ENCODE assay signal across 8 mouse cellular contexts in the genomic region with DNA sequence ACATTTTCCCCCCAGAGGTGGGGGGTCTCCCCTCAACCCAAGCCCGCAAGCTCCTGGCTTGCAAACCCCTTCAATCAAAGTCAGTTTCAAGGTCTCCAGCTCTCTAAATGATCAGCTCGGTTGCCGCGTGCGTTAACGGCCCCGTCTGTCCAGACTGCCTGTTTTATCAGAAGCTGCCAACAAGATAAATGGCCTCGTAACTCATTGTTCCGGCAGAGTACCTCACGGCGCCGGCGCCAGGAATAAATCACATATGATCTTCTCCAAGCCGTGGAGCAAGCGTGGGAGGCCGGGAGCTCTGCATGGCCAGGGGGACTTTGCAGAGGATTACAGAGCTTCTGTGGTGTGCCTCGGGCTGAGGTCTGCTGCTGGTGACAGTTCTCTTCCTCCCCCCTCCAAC.
DNase-seq lines count a peak whose midpoint lies in the region; ATAC-seq lines count a peak whose summit lies in the region.

No protein-coding gene starts in this region.

- no peak overlapping the region for H3K4me3 ChIP-seq in kidney, embryonic 15.5 days (replicated peaks)
- H3K4me3 ChIP-seq in midbrain, embryonic 16.5 days (ENCODE audit: low read depth, low read length) = no peak overlapping the region

- 2% methylated on average over 17 of the region's 17 CpGs for WGBS in kidney, embryonic 15.5 days
- WGBS in midbrain, embryonic 16.5 days = 22% methylated on average over 17 of the region's 17 CpGs

- peaks cover 10% of the 10 kb centered on the region; the same call in 1 of the 2 replicates for H3K27me3 ChIP-seq in kidney, embryonic 15.5 days
- no peaks in the 10 kb centered on the region for H3K27me3 ChIP-seq in midbrain, embryonic 16.5 days (ENCODE audit: control insufficient read depth, insufficient read depth, low read depth, low read length)

- no peaks in the 10 kb centered on the region for H3K9me3 ChIP-seq in kidney, embryonic 15.5 days (replicated peaks)
- no peaks in the 10 kb centered on the region for H3K9me3 ChIP-seq in midbrain, embryonic 16.5 days (replicated peaks; ENCODE audit: control insufficient read depth, low read length, poor library complexity, severe bottlenecking)

- no peak overlapping the region for H3K9ac ChIP-seq in kidney, embryonic 15.5 days
- H3K9ac ChIP-seq in midbrain, embryonic 16.5 days (ENCODE audit: low read depth, low read length) = peak overlapping the region; percentile 32; the same call in 1 of the 2 replicates

- ATAC-seq in kidney, embryonic 15.5 days (replicated peaks; ENCODE audit: low FRiP score) = peak; percentile 50
- ATAC-seq in midbrain, embryonic 16.5 days = no peak

- intact Hi-C loops in heart, postnatal 14 days (cut with DNase I) = loop anchor here (5.0 kb wide), 4 partner anchors 47 to 197 kb away; a partner anchor contains a TSS
- intact Hi-C loops in gastrocnemius, postnatal 14 days (cut with DNase I; ENCODE audit: low total_unique reads) = loop anchor here (5.0 to 10.0 kb wide), 3 partner anchors 60 to 352 kb away; no protein-coding TSS in a partner anchor

- no peaks in the 10 kb centered on the region for H3K36me3 ChIP-seq in kidney, embryonic 15.5 days
- H3K36me3 ChIP-seq in midbrain, embryonic 16.5 days (ENCODE audit: control insufficient read depth, insufficient read depth, low read length) = no peaks in the 10 kb centered on the region

- peaks cover 47% of the 10 kb centered on the region for H3K4me1 ChIP-seq in kidney, embryonic 15.5 days
- peaks cover 27% of the 10 kb centered on the region for H3K4me1 ChIP-seq in midbrain, embryonic 16.5 days (ENCODE audit: control insufficient read depth, insufficient read depth, low read length)

- H3K4me2 ChIP-seq in kidney, embryonic 15.5 days = peak overlapping the region; percentile 36
- no peak overlapping the region for H3K4me2 ChIP-seq in midbrain, embryonic 16.5 days (ENCODE audit: low read length)

- peak overlapping the region; percentile 56 for H3K27ac ChIP-seq in kidney, embryonic 15.5 days
- peak overlapping the region; percentile 75 for H3K27ac ChIP-seq in midbrain, embryonic 16.5 days (ENCODE audit: low read length)

- DNase-seq in kidney, adult 18-20 months = no peak
- DNase-seq in adrenal gland, postnatal 25 days = peak; percentile 76
- DNase-seq in heart, postnatal 14 days = peak; percentile 34 to 41
- DNase-seq in gastrocnemius, postnatal 14 days = no peak
- no peak for DNase-seq in cerebellum, postnatal 36 days
- DNase-seq in right cerebral cortex, postnatal 36 days (ENCODE audit: low spot score in 2 of 2) = no peak

Comparison
In these comparisons a context has a peak if more than half of its experiments do, and no peak if none do; other contexts are left out.
1. DNase-seq: peak in adrenal gland, postnatal 25 days (single experiment) and heart, postnatal 14 days (2 of 2); none in kidney, adult 18-20 months (single experiment), gastrocnemius, postnatal 14 days (single experiment), cerebellum, postnatal 36 days (0 of 2) and right cerebral cortex, postnatal 36 days (0 of 2).